ENCODE assay signal across 32 mouse cellular contexts in genomic region chr1:65132833-65133232, GRCm38 (mm10). TPM values are rescaled to one million over a fixed set of nuclear protein-coding genes. Genes with fewer than 3 reads are reported as not detected.
"Had no signal": no experiment of that assay in that cellular context is flagged by ENCODE, and none has a peak within 500 bp of the region (broad histone marks: within the 10 kb centered on the region; RNA-seq: fewer than 3 reads in every experiment).

No protein-coding gene starts in this region.

- DNase-seq: gastrocnemius, postnatal 14 days; gastrocnemius, postnatal 36 days; heart, adult 11 months; heart, adult 2 months; heart, postnatal 14 days; heart, postnatal 36 days; kidney, adult 18-20 months; kidney, adult 8-10 months; kidney, postnatal 25 days; kidney, postnatal 4 days had no signal

- H3K27ac ChIP-seq: heart, adult 2 months; heart, embryonic 13.5 days; heart, embryonic 15.5 days; hindbrain, embryonic 14.5 days; intestine, embryonic 15.5 days; kidney, postnatal 0 days; layer of hippocampus, adult 2 months; left cerebral cortex, adult 2 months; limb, embryonic 10.5 days; limb, embryonic 12.5 days; liver, embryonic 12.5 days; liver, embryonic 14.5 days had no signal

- ATAC-seq: hindbrain, embryonic 16.5 days; inflammation-experienced regulatory T-cells, adult 6 months; intestine, embryonic 15.5 days; intestine, postnatal 0 days; liver, embryonic 12.5 days had no signal

- H3K27me3 ChIP-seq: heart, embryonic 13.5 days; heart, embryonic 15.5 days; intestine, embryonic 15.5 days; limb, embryonic 12.5 days; liver, embryonic 12.5 days had no signal

- H3K36me3 ChIP-seq: heart, embryonic 13.5 days; heart, embryonic 15.5 days; intestine, embryonic 15.5 days; limb, embryonic 10.5 days; limb, embryonic 12.5 days; liver, embryonic 12.5 days had no signal

- H3K9me3 ChIP-seq: heart, embryonic 13.5 days; heart, embryonic 15.5 days; intestine, embryonic 15.5 days; limb, embryonic 10.5 days; limb, embryonic 12.5 days; liver, embryonic 12.5 days had no signal

- H3K4me2 ChIP-seq: heart, embryonic 11.5 days; heart, embryonic 13.5 days; heart, embryonic 15.5 days; hindbrain, embryonic 14.5 days; intestine, embryonic 15.5 days; limb, embryonic 12.5 days; liver, embryonic 12.5 days had no signal

- H3K4me3 ChIP-seq: heart, adult 2 months; heart, embryonic 13.5 days; heart, embryonic 15.5 days; intestine, embryonic 15.5 days; layer of hippocampus, adult 2 months; left cerebral cortex, adult 2 months; limb, embryonic 10.5 days; limb, embryonic 12.5 days; liver, embryonic 12.5 days had no signal

- H3K9ac ChIP-seq: heart, embryonic 13.5 days; heart, embryonic 15.5 days; hindbrain, embryonic 14.5 days; intestine, embryonic 15.5 days; limb, embryonic 12.5 days; liver, embryonic 12.5 days; liver, embryonic 14.5 days had no signal

- H3K4me1 ChIP-seq: heart, embryonic 13.5 days; heart, embryonic 15.5 days; intestine, embryonic 15.5 days; limb, embryonic 10.5 days; limb, embryonic 12.5 days; liver, embryonic 12.5 days had no signal

RNA-seq across cellular contexts. Expression of gene D630023F18Rik, which starts 9.8 kb away (rescaled TPM):
- polyA plus RNA-seq: heart, adult 2 months; heart, postnatal 0 days; hindbrain, embryonic 11.5 days; inflammation-experienced regulatory T-cells, adult 6 months had no signal

RNA-seq across cellular contexts. Expression of gene Gm28845, which starts 13.5 kb away (rescaled TPM):
- polyA plus RNA-seq: gonadal fat pad, adult 2 months; heart, adult 2 months; heart, embryonic 11.5 days; heart, embryonic 13.5 days; heart, embryonic 15.5 days; heart, postnatal 0 days; hindbrain, embryonic 11.5 days; inflammation-experienced regulatory T-cells, adult 6 months; intestine, embryonic 15.5 days; intestine, postnatal 0 days; kidney, embryonic 14.5 days; kidney, postnatal 0 days; limb, embryonic 10.5 days; limb, embryonic 12.5 days; limb, embryonic 14.5 days; liver, adult 2 months; liver, embryonic 12.5 days; liver, embryonic 14.5 days; liver, embryonic 16.5 days had no signal

RNA-seq across cellular contexts. Expression of gene Cryga, which starts 29.7 kb away (rescaled TPM):
- polyA plus RNA-seq: gonadal fat pad, adult 2 months; heart, adult 2 months; heart, embryonic 11.5 days; heart, embryonic 13.5 days; heart, embryonic 15.5 days; heart, postnatal 0 days; hindbrain, embryonic 11.5 days; hindbrain, embryonic 14.5 days; inflammation-experienced regulatory T-cells, adult 6 months; intestine, embryonic 15.5 days; intestine, postnatal 0 days; kidney, embryonic 14.5 days; kidney, postnatal 0 days; limb, embryonic 10.5 days; limb, embryonic 12.5 days; limb, embryonic 14.5 days; liver, adult 2 months; liver, embryonic 12.5 days; liver, embryonic 14.5 days; liver, embryonic 16.5 days had no signal

RNA-seq across cellular contexts. Expression of gene Crygb, which starts 50.7 kb away (rescaled TPM):
- polyA plus RNA-seq: gonadal fat pad, adult 2 months; heart, adult 2 months; heart, postnatal 0 days; hindbrain, embryonic 11.5 days; inflammation-experienced regulatory T-cells, adult 6 months; intestine, embryonic 15.5 days; intestine, postnatal 0 days; kidney, embryonic 14.5 days; kidney, postnatal 0 days; limb, embryonic 10.5 days; limb, embryonic 12.5 days; liver, adult 2 months; liver, embryonic 12.5 days; liver, embryonic 14.5 days; liver, embryonic 16.5 days had no signal
